Mouse (Mus musculus) cerebellum, adult 11-12 months (tissue): ENCODE results near the gene Pip.

Source experiments
- DNase-seq: peaks from one replicate; pipeline ENCODE4 v3.0.0; 2022

Gene Pip

GRCm38 (mm10) chr6:41847235-41847634 lies at the start of gene Pip:
Pip (plus strand) TSS chr6:41847535.
- DNase-seq, result no peak

- no peak for DNase-seq
These were observed 23.2 kb upstream of the Pip start for GRCm38 (mm10) chr6:41824086-41824485.

GRCm38 (mm10) chr6:41829516-41829915 lies 17.8 kb upstream of the Pip start:
- no peak for DNase-seq

- no peak for DNase-seq
These were observed 5.4 kb downstream of the Pip start, which contains the start of gene Sval2 for GRCm38 (mm10) chr6:41852689-41853088. Sval2 (plus strand) TSS chr6:41852989.

GRCm38 (mm10) chr6:41864038-41864437 lies 16.7 kb downstream of the Pip start:
- DNase-seq, result no peak
